Mouse (Mus musculus) telencephalon, adult 2 months (tissue): ENCODE results near the gene Gfod1.
A peak's percentile ranks its signal among the peaks of the same experiment; 100 is the strongest.

Experiments used
- DNase-seq: peaks from one replicate; pipeline ENCODE4 v3.0.0-alpha.2; 2011; ENCODE audit warnings: low read depth, low spot score

Gene Gfod1

GRCm38 (mm10) chr13:43203641-43204040, 100.3 kb downstream of the Gfod1 start:
- DNase-seq, result no peak

GRCm38 (mm10) chr13:43203234-43203633, 100.7 kb downstream of the Gfod1 start:
- no peak for DNase-seq

- DNase-seq, result no peak
Measured at GRCm38 (mm10) chr13:43202351-43202750, 101.6 kb downstream of the Gfod1 start.

- no peak for DNase-seq
Measured at GRCm38 (mm10) chr13:43201033-43201432, 102.9 kb downstream of the Gfod1 start.

GRCm38 (mm10) chr13:43200473-43200872, 103.5 kb downstream of the Gfod1 start:
- DNase-seq, result no peak

- DNase-seq, result no peak
Measured at GRCm38 (mm10) chr13:43199749-43200148, 104.2 kb downstream of the Gfod1 start.

- DNase-seq, result no peak
Measured at GRCm38 (mm10) chr13:43199282-43199681, 104.7 kb downstream of the Gfod1 start.

GRCm38 (mm10) chr13:43197187-43197586, 106.8 kb downstream of the Gfod1 start:
- no peak for DNase-seq

DNA sequence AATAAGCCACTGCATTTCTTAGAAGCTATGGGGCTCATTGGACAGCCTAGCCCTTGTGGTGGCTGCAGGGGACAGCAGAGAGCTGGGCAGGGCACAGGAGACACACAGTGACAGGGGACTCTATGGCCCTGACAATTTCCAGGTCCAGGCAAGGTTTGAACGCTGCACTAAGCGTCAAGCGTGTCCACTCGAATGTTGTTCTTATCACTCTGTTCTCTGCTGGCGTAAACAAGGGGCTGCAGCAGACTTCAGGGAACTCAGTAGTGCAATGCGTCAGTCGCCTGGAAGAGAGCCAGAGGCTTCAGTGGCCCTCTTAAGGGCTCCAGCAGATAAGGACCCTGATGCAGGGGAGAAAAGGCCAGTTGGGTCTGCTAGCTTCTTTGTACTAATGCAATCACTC, 108.0 kb downstream of the Gfod1 start:
- no peak for DNase-seq

DNA sequence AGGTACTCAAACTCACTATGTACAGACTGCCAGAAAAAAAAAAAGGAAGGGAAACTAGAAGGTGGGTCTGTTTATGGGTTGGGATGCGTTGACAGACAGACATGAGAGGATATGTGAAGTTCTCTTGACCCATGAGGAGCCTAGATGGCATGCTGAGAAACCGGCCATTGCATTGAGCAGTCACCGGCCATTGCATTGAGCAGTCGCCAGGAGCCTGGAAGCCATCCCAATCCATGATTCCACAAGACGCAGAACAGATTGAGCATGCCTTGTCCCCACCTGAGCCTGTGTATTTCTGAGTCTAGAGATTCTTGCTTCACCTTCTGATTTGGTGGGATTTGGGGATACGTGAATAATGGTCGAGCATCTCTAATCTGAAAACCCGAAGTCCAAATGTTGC, 110.0 kb downstream of the Gfod1 start:
- DNase-seq, result no peak

DNA sequence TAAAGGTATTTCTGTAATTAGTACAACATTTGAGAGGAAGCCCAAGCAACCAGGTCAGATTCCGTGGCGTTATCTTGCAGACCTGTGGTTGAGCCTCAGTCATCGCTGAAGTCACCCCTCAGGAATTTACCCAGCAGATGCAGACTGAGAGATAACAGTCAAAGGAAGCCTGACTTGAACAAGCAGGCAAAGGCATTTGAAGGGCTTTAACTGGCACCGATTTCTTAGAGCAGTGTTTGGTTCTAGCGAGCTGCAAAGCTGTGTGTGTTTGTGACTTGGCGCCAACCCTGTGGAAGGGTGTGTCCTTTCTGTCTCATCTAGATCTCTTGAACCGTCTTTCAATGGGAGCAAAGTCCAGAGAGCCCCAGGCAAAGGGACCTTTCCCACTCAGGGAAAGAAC, 110.7 kb downstream of the Gfod1 start:
- no peak for DNase-seq

GRCm38 (mm10) chr13:43191741-43192192, 112.2 kb downstream of the Gfod1 start:
- DNase-seq, result peak; percentile 85

GRCm38 (mm10) chr13:43191290-43191689, 112.7 kb downstream of the Gfod1 start:
- no peak for DNase-seq

GRCm38 (mm10) chr13:43187736-43188135, 116.2 kb downstream of the Gfod1 start:
- DNase-seq, result no peak

GRCm38 (mm10) chr13:43183248-43184055, 120.5 kb downstream of the Gfod1 start:
- DNase-seq, result no peak

DNA sequence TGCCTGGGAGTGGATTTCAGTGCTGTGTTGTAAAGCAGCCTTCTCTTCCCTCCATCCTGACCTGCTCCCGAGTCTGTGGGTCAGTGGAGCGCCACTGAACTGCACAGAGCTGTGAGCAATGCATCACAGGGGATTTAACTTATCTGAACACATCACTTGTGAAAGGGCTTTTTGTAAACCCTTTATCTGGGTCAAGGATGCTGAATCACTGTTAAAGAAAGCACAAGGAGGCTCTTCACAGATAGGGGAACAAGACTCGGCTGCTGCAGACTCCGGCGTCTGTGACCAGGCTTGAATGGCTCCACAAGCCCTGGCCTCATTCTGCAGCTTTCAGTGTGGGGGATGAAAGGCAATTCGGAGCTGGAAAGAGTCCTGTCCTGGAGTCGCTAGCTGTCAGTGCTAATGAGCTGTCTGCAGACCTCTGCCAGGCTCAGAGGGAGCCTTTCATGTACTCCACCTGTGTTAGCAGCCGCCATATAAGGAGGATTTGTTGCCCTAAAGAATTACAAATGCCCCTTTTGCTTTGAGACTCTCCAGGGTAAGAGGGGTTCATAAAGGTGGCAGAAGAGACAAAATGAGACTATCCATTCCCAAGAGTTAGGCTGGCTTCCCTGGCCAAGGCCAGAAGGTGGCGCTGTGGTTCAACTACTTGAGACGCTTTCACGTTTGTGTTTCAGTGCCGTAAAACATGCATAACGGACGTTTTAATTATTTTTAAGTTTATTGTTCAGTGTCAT, 121.3 kb downstream of the Gfod1 start:
- peak; percentile 69 for DNase-seq

DNA sequence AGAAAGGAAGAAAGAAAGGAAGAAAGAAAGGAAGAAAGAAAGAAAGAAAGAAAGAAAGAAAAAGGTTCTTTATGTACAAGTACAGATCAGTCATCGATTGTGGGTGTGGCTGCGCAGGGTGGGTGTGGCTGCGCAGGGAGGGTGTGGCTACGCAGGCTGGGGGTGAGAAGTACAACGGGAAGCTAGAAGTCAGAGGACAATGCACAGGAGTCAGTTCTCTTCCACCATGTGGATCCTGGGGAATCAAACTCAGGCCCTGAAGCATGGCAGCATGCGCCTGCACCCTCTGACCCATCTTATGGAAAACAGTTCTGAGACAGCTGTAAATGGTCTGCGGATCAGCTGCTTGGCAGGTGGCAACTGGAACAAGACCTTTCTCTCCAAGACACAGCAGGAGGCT, 122.9 kb downstream of the Gfod1 start:
- DNase-seq, result no peak

GRCm38 (mm10) chr13:43177317-43177716, 126.7 kb downstream of the Gfod1 start:
- DNase-seq, result no peak

DNA sequence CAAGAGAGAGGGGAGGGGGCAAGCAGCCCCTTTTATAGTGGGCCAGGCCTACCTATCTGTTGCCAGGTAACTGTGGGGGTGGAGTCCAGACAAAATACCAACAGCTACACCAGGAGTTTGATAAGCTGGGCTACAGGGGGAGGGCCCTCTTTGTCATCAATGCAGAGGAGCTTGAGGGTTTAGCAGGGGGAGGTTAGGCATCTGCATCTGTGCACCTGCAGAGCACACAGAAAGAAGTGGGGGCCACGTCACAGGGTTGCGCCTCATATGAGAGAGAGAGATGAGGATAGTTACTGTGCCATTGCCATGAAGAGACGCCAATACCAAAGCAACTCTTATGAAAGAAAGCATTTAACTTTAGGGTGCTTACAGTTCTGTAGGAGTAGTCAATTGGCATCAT, 127.3 kb downstream of the Gfod1 start:
- no peak for DNase-seq

DNA sequence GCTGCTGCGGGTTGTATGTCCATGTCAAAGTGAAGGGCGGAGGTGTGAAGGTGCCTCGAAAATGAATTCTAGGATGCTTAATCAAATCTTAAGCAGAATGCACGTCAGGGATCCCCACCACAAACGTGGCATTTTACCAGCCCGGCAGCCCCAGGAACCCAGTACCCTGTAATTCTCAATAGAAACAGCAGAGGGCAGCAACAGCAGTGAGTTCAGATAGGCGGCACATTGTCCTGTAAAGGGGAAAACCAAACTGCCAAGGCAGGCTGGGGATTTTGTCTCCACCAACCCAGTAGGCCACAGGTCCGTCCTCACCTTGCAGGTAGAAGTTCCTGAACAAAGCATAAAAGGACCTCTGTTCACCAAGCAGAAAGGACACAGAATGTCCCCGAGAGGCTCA, 130.7 kb downstream of the Gfod1 start:
- DNase-seq, result no peak

GRCm38 (mm10) chr13:43172036-43172713, 131.8 kb downstream of the Gfod1 start:
- DNase-seq, result no peak

GRCm38 (mm10) chr13:43171020-43171710, 132.8 kb downstream of the Gfod1 start, which contains the start of gene Tbc1d7:
Tbc1d7 (minus strand) TSS chr13:43171501.
- DNase-seq, result peak; percentile 89
